Comparison of ENCODE assay signal across 14 mouse cellular contexts in the genomic region with DNA sequence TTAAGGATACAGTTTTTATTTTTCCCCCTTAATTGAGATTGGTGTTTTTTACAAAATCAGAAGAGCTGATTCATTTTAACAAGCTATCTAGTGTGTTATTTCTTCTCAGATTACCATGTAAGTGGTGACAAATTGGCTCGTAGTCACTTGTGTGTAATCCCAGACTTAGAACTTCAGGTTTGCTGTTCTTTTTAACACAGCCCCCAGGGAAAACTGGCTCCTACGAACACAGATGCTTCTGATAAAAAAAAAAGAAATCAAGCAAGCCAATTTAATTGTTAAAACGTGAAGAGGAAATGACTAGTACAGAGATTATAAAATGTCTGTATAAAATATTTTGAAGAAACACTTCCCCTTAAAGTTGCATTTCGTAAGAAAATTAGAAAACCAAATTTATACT. TPM values are rescaled to one million over a fixed set of nuclear protein-coding genes. Genes with fewer than 3 reads are reported as not detected.
"Had no signal": no experiment of that assay in that cellular context is flagged by ENCODE, and none has a peak within 500 bp of the region (broad histone marks: within the 10 kb centered on the region; RNA-seq: fewer than 3 reads in every experiment).

No protein-coding gene starts in this region.

- H3K4me3 ChIP-seq: limb, embryonic 13.5 days; liver, embryonic 15.5 days; midbrain, embryonic 13.5 days had no signal

- H3K4me1 ChIP-seq: liver, embryonic 15.5 days had no signal

- H3K9ac ChIP-seq: limb, embryonic 13.5 days; liver, embryonic 15.5 days; midbrain, embryonic 13.5 days had no signal

- DNase-seq: kidney, adult 8-10 months; kidney, postnatal 25 days; lung, adult 2 months; lung, postnatal 36 days; right cerebral cortex, postnatal 14 days; thymus, adult 18-20 months; thymus, postnatal 14 days had no signal

- ATAC-seq: lung, postnatal 0 days; midbrain, embryonic 13.5 days had no signal

- H3K27me3 ChIP-seq: limb, embryonic 13.5 days; liver, embryonic 15.5 days; midbrain, embryonic 13.5 days had no signal

- H3K27ac ChIP-seq: limb, embryonic 13.5 days; liver, embryonic 15.5 days; midbrain, embryonic 13.5 days; stomach, postnatal 0 days had no signal

- H3K36me3 ChIP-seq: limb, embryonic 13.5 days; liver, embryonic 15.5 days; midbrain, embryonic 13.5 days had no signal

RNA-seq across cellular contexts. Expression of a gene that starts 4.6 kb away (rescaled TPM):
- total RNA-seq: megakaryocyte, adult 5-6 weeks had no signal

RNA-seq across cellular contexts. Expression of a gene that starts 17.1 kb away (rescaled TPM):
- total RNA-seq: megakaryocyte, adult 5-6 weeks had no signal
- polyA plus RNA-seq: liver, adult 2 months had no signal
